Mouse (Mus musculus): ENCODE results near the gene Rab11b. TPM values are rescaled to one million over a fixed set of nuclear protein-coding genes. Genes with fewer than 3 reads are reported as not detected.

The Rab11b gene
- polyA plus RNA-seq, 1 experiment from 2014 or later = 325 TPM

GRCm38 (mm10) chr17:33783408-33783807, 23.1 kb upstream of the Rab11b start:
- H3K9me3 ChIP-seq (replicated peaks) = no peaks in the 10 kb centered on the region
- peak overlapping the region; percentile 61 for H3K27ac ChIP-seq (replicated peaks)
- no peaks in the 10 kb centered on the region for H3K36me3 ChIP-seq
- no peak overlapping the region for H3K9ac ChIP-seq
- H3K4me3 ChIP-seq (replicated peaks) = no peak overlapping the region
- no peak overlapping the region for H3K4me2 ChIP-seq (replicated peaks)
- H3K4me1 ChIP-seq = peaks cover 51% of the 10 kb centered on the region
- H3K27me3 ChIP-seq = no peaks in the 10 kb centered on the region
- no peak for ATAC-seq (ENCODE audit: insufficient number of reproducible peaks, low FRiP score, low TSS enrichment, low read depth)

- WGBS = 32% methylated on average over 4 of the region's 4 CpGs
- no peaks in the 10 kb centered on the region for H3K9me3 ChIP-seq (replicated peaks)
Observed at GRCm38 (mm10) chr17:33782067-33782466, 21.7 kb upstream of the Rab11b start.

GRCm38 (mm10) chr17:33781124-33781977, 21.0 kb upstream of the Rab11b start, which contains the start of gene Angptl4:
Gene Angptl4, minus strand, starts transcription at chr17:33781830.
- H3K27ac ChIP-seq (replicated peaks) = peak within 1 kb of the TSS; percentile 93
- peaks cover 10% of the 10 kb centered on the region for H3K36me3 ChIP-seq
- peak within 1 kb of the TSS; percentile 77 for H3K4me2 ChIP-seq (replicated peaks)
- H3K9ac ChIP-seq = peak within 1 kb of the TSS; percentile 15
- peak; percentile 53; the same call in 1 of the 2 replicates for ATAC-seq (ENCODE audit: insufficient number of reproducible peaks, low FRiP score, low TSS enrichment, low read depth)
- no peaks in the 10 kb centered on the region for H3K9me3 ChIP-seq (replicated peaks)
- no peaks in the 10 kb centered on the region for H3K27me3 ChIP-seq
- peak within 1 kb of the TSS; percentile 48 for H3K4me3 ChIP-seq (replicated peaks)
- peaks cover 57% of the 10 kb centered on the region for H3K4me1 ChIP-seq
- under 1% methylated on average over 50 of the region's 50 CpGs for WGBS

More at GRCm38 (mm10) chr17:33782067-33782466, 21.7 kb upstream of the Rab11b start:
- Histone ChIP-seq H3K9ac (peak overlapping the region; percentile 15; the same call in 1 of the 2 replicates), H3K27ac (replicated peaks) (peak overlapping the region; percentile 93), H3K4me2 (replicated peaks) (peak overlapping the region; percentile 77), H3K4me1 (peaks cover 57% of the 10 kb centered on the region), H3K4me3 (replicated peaks) (peak overlapping the region; percentile 48), H3K27me3 (no peaks in the 10 kb centered on the region), H3K36me3 (peaks cover 4% of the 10 kb centered on the region)
- ATAC-seq (ENCODE audit: insufficient number of reproducible peaks, low FRiP score, low TSS enrichment, low read depth) = no peak

DNA sequence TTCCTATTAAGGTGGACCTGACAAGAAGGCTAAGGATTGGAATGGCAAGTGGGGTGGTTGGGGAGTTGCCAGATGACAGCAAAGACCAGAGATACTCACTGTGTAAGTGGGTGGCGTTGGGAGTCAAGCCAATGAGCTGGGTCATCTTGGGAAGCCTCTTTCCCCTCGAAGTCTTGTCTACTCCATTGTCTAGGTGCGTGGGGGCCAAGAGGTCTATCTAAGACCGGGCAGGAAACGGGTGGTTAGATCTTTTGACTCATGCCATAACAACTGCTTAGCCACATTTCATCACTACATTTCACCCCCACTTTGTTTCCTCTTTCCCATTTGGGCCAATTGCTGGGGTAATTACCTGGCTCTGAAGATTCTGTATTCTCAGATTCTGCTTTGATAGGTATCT, 20.1 kb upstream of the Rab11b start:
- Histone ChIP-seq H3K36me3 (peaks cover 15% of the 10 kb centered on the region), H3K4me1 (peaks cover 57% of the 10 kb centered on the region), H3K9me3 (replicated peaks) (no peaks in the 10 kb centered on the region), H3K4me2 (replicated peaks) (peak overlapping the region; percentile 77), H3K27me3 (no peaks in the 10 kb centered on the region), H3K9ac (no peak overlapping the region), H3K4me3 (replicated peaks) (peak overlapping the region; percentile 48), H3K27ac (replicated peaks) (peak overlapping the region; percentile 93)
- WGBS = 68% methylated on average over 5 of the region's 5 CpGs
- ATAC-seq (ENCODE audit: insufficient number of reproducible peaks, low FRiP score, low TSS enrichment, low read depth) = no peak

GRCm38 (mm10) chr17:33779967-33780295, 19.6 kb upstream of the Rab11b start:
- Histone ChIP-seq H3K9ac (no peak overlapping the region), H3K4me2 (replicated peaks) (peak overlapping the region; percentile 77), H3K4me1 (peaks cover 57% of the 10 kb centered on the region), H3K4me3 (replicated peaks) (peak overlapping the region; percentile 48), H3K9me3 (replicated peaks) (no peaks in the 10 kb centered on the region), H3K27ac (replicated peaks) (peak overlapping the region; percentile 93), H3K36me3 (peaks cover 20% of the 10 kb centered on the region), H3K27me3 (no peaks in the 10 kb centered on the region)
- ATAC-seq (ENCODE audit: insufficient number of reproducible peaks, low FRiP score, low TSS enrichment, low read depth) = no peak
- WGBS = 48% methylated on average over 5 of the region's 5 CpGs

DNA sequence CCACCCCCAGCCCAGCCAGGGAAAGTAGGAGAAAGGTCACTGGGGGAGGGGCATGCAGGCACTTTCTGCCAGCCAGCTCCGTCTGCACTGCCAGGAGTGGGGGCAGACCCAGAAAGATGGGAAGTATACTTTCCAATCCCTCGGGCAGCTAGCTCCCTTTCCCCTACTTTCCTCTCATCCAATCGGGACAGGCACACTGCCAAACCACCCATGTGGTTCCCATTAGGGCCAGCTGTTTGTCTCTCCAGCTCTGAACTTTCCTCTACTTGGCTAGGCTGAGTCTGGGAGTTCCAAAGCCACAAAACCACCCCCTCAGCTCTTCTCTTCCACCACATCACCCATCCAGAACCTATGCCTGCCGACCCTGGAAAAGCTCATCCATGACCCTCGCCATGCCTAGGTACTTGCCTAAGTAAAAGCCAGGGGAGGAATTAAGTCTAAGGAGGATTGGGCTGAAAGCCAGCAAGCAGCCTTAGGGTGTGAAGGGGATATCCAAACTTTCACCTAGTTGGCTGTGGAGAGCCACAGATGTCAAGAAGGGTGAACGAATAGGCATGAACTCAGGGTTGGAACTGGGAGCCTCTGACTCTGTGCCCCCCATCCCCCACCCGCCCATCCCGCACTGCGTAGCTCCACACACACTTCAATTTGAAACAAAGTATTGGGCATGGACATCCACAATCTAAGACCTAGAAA, 19.1 kb upstream of the Rab11b start:
- Histone ChIP-seq H3K27me3 (no peaks in the 10 kb centered on the region), H3K9ac (no peak overlapping the region), H3K4me3 (replicated peaks) (peak overlapping the region; percentile 48), H3K4me2 (replicated peaks) (peak overlapping the region; percentile 77), H3K9me3 (replicated peaks) (no peaks in the 10 kb centered on the region), H3K27ac (replicated peaks) (peak overlapping the region; percentile 93), H3K36me3 (peaks cover 23% of the 10 kb centered on the region), H3K4me1 (peaks cover 57% of the 10 kb centered on the region)
- 13% methylated on average over 9 of the region's 9 CpGs for WGBS
- ATAC-seq (ENCODE audit: insufficient number of reproducible peaks, low FRiP score, low TSS enrichment, low read depth) = peak; percentile 92

DNA sequence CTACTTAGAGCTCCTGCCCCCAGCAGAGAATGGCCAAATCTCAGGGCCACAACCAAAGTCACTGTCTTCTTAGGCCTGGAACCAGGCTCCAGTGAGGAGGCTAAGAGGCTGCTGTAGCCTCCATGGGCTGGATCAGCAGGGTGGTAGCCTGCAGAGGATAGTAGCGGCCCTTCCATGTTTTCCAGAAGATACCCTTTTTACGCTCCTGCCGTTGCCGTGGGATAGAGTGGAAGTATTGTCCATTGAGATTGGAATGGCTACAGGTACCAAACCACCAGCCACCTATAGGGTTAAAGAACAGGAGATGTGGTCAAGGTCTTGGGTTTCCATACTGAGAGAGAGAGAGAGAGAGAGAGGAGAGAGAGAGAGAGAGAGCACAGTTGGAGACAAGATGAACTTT, 15.0 kb upstream of the Rab11b start:
- Histone ChIP-seq H3K9ac (no peak overlapping the region), H3K36me3 (peaks cover 25% of the 10 kb centered on the region), H3K27ac (replicated peaks) (no peak overlapping the region), H3K27me3 (no peaks in the 10 kb centered on the region), H3K4me3 (replicated peaks) (no peak overlapping the region), H3K4me1 (peaks cover 24% of the 10 kb centered on the region), H3K4me2 (replicated peaks) (no peak overlapping the region), H3K9me3 (replicated peaks) (no peaks in the 10 kb centered on the region)
- 96% methylated on average over 4 of the region's 4 CpGs for WGBS
- no peak for ATAC-seq (ENCODE audit: insufficient number of reproducible peaks, low FRiP score, low TSS enrichment, low read depth)

GRCm38 (mm10) chr17:33774573-33775155, 14.3 kb upstream of the Rab11b start:
- Histone ChIP-seq H3K36me3 (peaks cover 25% of the 10 kb centered on the region), H3K27ac (replicated peaks) (no peak overlapping the region), H3K9ac (no peak overlapping the region), H3K4me1 (peaks cover 18% of the 10 kb centered on the region), H3K4me3 (replicated peaks) (no peak overlapping the region), H3K4me2 (replicated peaks) (no peak overlapping the region), H3K9me3 (replicated peaks) (no peaks in the 10 kb centered on the region), H3K27me3 (no peaks in the 10 kb centered on the region)
- ATAC-seq (ENCODE audit: insufficient number of reproducible peaks, low FRiP score, low TSS enrichment, low read depth) = no peak
- 85% methylated on average over 8 of the region's 8 CpGs for WGBS

DNA sequence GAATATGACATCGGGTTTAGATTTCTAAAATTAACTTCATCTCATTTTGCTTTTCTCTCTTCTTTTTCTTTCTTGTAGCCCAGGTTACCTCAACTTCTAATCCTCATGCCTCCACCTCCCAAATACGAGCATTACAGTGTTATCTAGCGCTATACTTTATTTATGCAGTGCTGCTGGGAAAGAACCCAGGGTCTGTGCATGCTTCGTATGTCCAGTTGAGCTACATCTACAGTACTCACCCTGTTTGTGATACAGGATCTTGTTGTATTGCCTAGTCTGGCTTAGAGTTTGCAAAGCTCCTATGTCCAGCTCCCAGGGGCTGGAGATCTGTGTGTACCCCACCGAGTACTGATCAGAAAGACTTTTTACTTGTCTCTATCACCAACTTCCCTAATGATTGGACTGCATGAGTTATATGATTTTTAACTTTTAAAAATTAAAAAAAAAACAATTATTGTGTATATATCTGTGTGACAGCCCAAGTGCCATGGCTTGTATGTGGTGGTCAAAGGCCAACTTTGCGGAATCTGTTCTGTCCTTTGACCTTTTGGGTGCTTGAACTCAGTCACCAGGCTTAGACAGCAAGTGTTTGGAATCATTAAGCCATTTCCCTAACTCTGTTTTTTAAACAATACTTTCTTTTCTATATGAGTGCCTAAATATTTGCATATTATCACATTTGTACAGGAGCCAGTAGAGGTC, 13.7 kb upstream of the Rab11b start:
- Histone ChIP-seq H3K9me3 (replicated peaks) (no peaks in the 10 kb centered on the region), H3K36me3 (peaks cover 25% of the 10 kb centered on the region), H3K27me3 (no peaks in the 10 kb centered on the region), H3K9ac (no peak overlapping the region), H3K4me3 (replicated peaks) (no peak overlapping the region), H3K27ac (replicated peaks) (no peak overlapping the region), H3K4me2 (replicated peaks) (no peak overlapping the region), H3K4me1 (peaks cover 12% of the 10 kb centered on the region)
- 89% methylated on average over 6 of the region's 6 CpGs for WGBS
- ATAC-seq (ENCODE audit: insufficient number of reproducible peaks, low FRiP score, low TSS enrichment, low read depth) = no peak

DNA sequence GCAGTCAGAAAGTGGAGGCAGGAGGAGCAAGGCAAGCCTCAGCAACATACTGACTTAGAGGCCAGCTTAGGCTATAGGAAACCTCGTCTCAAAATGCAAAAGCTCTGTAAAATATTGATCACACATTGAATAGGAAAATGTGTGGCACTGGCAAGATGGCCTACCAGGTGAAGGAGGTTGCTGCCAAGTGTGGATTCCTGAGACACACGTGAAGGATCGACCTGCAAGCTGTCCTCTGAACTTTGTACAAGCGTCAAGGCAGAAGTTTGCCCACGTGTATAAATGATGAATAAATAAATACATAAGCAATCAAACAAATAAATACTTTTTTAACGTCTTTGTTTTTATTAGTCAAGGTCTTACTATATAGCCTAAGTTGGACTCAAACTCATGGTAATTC, 13.1 kb upstream of the Rab11b start:
- 82% methylated on average over 6 of the region's 6 CpGs for WGBS
- H3K27ac ChIP-seq (replicated peaks) = no peak overlapping the region
- H3K4me2 ChIP-seq (replicated peaks) = no peak overlapping the region
- peaks cover 25% of the 10 kb centered on the region for H3K36me3 ChIP-seq
- no peak overlapping the region for H3K9ac ChIP-seq
- no peak for ATAC-seq (ENCODE audit: insufficient number of reproducible peaks, low FRiP score, low TSS enrichment, low read depth)
- peaks cover 6% of the 10 kb centered on the region for H3K4me1 ChIP-seq
- no peaks in the 10 kb centered on the region for H3K9me3 ChIP-seq (replicated peaks)
- no peak overlapping the region for H3K4me3 ChIP-seq (replicated peaks)
- H3K27me3 ChIP-seq = no peaks in the 10 kb centered on the region

DNA sequence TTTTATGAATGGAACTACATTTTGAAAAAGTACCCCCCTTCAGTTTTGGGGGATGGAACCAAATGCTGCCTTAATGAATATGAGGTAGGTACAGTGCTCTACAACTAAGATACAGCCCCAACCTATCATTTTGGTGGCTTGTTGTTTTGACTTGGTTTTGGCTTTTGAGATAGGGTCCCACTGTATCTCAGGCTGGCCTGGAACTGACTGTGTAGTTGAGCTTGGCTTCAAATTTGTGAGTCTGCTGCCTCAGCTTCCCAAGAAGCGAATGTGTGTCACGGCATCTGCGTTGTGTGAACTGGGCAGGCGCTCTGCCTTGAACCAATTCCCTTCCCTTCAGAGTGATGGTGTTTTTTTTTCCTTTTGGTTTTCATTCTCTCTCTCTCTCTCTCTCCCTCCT, 11.3 kb upstream of the Rab11b start:
- H3K9ac ChIP-seq = no peak overlapping the region
- no peak for ATAC-seq (ENCODE audit: insufficient number of reproducible peaks, low FRiP score, low TSS enrichment, low read depth)
- H3K4me2 ChIP-seq (replicated peaks) = no peak overlapping the region
- H3K27me3 ChIP-seq = no peaks in the 10 kb centered on the region
- 87% methylated on average over 4 of the region's 4 CpGs for WGBS
- no peak overlapping the region for H3K4me3 ChIP-seq (replicated peaks)
- H3K27ac ChIP-seq (replicated peaks) = no peak overlapping the region
- H3K4me1 ChIP-seq = no peaks in the 10 kb centered on the region
- H3K9me3 ChIP-seq (replicated peaks) = no peaks in the 10 kb centered on the region
- H3K36me3 ChIP-seq = peaks cover 17% of the 10 kb centered on the region

Measured in embryonic facial prominence, embryonic 15.5 days (tissue).